Mouse (Mus musculus): ENCODE data around the gene Maml3.
A peak's percentile ranks its signal among the peaks of the same experiment; 100 is the strongest.

Maml3 gene

GRCm38 (mm10) chr3:52104636-52105151, at the start of gene Maml3:
TSS of gene Maml3 (minus strand) at chr3:52105076.
- DNase-seq (ENCODE audit: low read depth), result peak; percentile 94

GRCm38 (mm10) chr3:52151155-52151554, 46.3 kb upstream of the Maml3 start:
- no peak for DNase-seq (ENCODE audit: low read depth)

- DNase-seq (ENCODE audit: low read depth), result no peak
These were observed 43.4 kb upstream of the Maml3 start for GRCm38 (mm10) chr3:52148301-52148700.

- DNase-seq (ENCODE audit: low read depth), result peak; percentile 75
These were observed 40.0 kb upstream of the Maml3 start for GRCm38 (mm10) chr3:52144776-52145460.

- DNase-seq (ENCODE audit: low read depth), result no peak
These were observed 38.1 kb upstream of the Maml3 start for GRCm38 (mm10) chr3:52143017-52143416.

- DNase-seq (ENCODE audit: low read depth), result peak; percentile 73
These were observed 35.3 kb upstream of the Maml3 start for GRCm38 (mm10) chr3:52140162-52140561.

GRCm38 (mm10) chr3:52125421-52125820, 20.5 kb upstream of the Maml3 start:
- no peak for DNase-seq (ENCODE audit: low read depth)

- DNase-seq (ENCODE audit: low read depth), result no peak
These were observed 16.0 kb upstream of the Maml3 start for GRCm38 (mm10) chr3:52120858-52121257.

GRCm38 (mm10) chr3:52119216-52119615, 14.3 kb upstream of the Maml3 start:
- no peak for DNase-seq (ENCODE audit: low read depth)

- no peak for DNase-seq (ENCODE audit: low read depth)
These were observed 10.5 kb upstream of the Maml3 start for GRCm38 (mm10) chr3:52115421-52115820.

- DNase-seq (ENCODE audit: low read depth), result no peak
These were observed 3.2 kb upstream of the Maml3 start for GRCm38 (mm10) chr3:52108027-52108426.

- DNase-seq (ENCODE audit: low read depth), result peak; percentile 80
These were observed 280 bp upstream of the Maml3 start for GRCm38 (mm10) chr3:52105156-52105555.

GRCm38 (mm10) chr3:52104208-52104607, 668 bp downstream of the Maml3 start:
- DNase-seq (ENCODE audit: low read depth), result no peak

- no peak for DNase-seq (ENCODE audit: low read depth)
These were observed 1.2 kb downstream of the Maml3 start for GRCm38 (mm10) chr3:52103531-52104181.

GRCm38 (mm10) chr3:52102601-52103530, 2.0 kb downstream of the Maml3 start:
- DNase-seq (ENCODE audit: low read depth), result peak; percentile 98

- peak; percentile 98 for DNase-seq (ENCODE audit: low read depth)
These were observed 2.8 kb downstream of the Maml3 start for GRCm38 (mm10) chr3:52101977-52102600.

GRCm38 (mm10) chr3:52101401-52101976, 3.4 kb downstream of the Maml3 start:
- DNase-seq (ENCODE audit: low read depth), result no peak

GRCm38 (mm10) chr3:52100926-52101325, 4.0 kb downstream of the Maml3 start:
- DNase-seq (ENCODE audit: low read depth), result no peak

GRCm38 (mm10) chr3:52100306-52100705, 4.6 kb downstream of the Maml3 start:
- no peak for DNase-seq (ENCODE audit: low read depth)

GRCm38 (mm10) chr3:52099286-52099685, 5.6 kb downstream of the Maml3 start:
- DNase-seq (ENCODE audit: low read depth), result no peak

GRCm38 (mm10) chr3:52091261-52091797, 13.5 kb downstream of the Maml3 start:
- no peak for DNase-seq (ENCODE audit: low read depth)
